Mouse (Mus musculus) liver, embryonic 16.5 days (tissue): ENCODE measurements at regions not wholly inside any gene's neighbourhood (a gene's known extent, or its start where the extent isn't known, plus 50 kb on each side); places are given as distances from the start of the nearest gene placed in this dataset.
A peak's percentile ranks its signal among the peaks of the same experiment; 100 is the strongest.

Experiments
- ATAC-seq: fragments of 200-750 bp; cut with Nextera tagmentation; 2 replicates; pipeline ENCODE4 v1.8.0; 2017; ENCODE audit warnings: low read depth, mild to moderate bottlenecking, moderate number of reproducible peaks, moderate library complexity
- H3K27ac ChIP-seq: fragments of 300-500 bp; sonication (generic); 2 replicates; pipeline ENCODE4 v1.5.1; 2014; ENCODE audit warnings: mild to moderate bottlenecking, low read length
- H3K27me3 ChIP-seq: fragments of 300-500 bp; sonication (generic); 2 replicates; pipeline ENCODE4 v1.6.1; 2014; ENCODE audit warnings: low read depth, low read length, mixed read lengths; ENCODE audit not compliant: control insufficient read depth, insufficient read depth
- H3K36me3 ChIP-seq: fragments of 300-500 bp; sonication (generic); 2 replicates; pipeline ENCODE4 v1.6.1; 2014; ENCODE audit warnings: mild to moderate bottlenecking; ENCODE audit not compliant: control insufficient read depth, insufficient read depth
- H3K4me1 ChIP-seq: fragments of 300-500 bp; sonication (generic); 2 replicates; pipeline ENCODE4 v1.6.1; 2014; ENCODE audit warnings: low read depth, low read length, mixed read lengths; ENCODE audit not compliant: control insufficient read depth
- H3K4me2 ChIP-seq: fragments of 300-500 bp; sonication (generic); 2 replicates; pipeline ENCODE4 v1.6.1; 2014; ENCODE audit warnings: low read depth, low read length, mixed read lengths
- H3K4me3 ChIP-seq: fragments of 300-500 bp; sonication (generic); 2 replicates; pipeline ENCODE4 v1.5.1; 2014; ENCODE audit warnings: low read depth, mild to moderate bottlenecking, low read length
- H3K9ac ChIP-seq: fragments of 300-500 bp; sonication (generic); 2 replicates; pipeline ENCODE4 v1.6.1; 2014; ENCODE audit warnings: low read depth, low read length
- H3K9me3 ChIP-seq: fragments of 300-500 bp; sonication (generic); replicated peaks from 2 replicates; pipeline ENCODE4 v1.6.1; 2016; ENCODE audit warnings: low read length; ENCODE audit not compliant: control insufficient read depth
- WGBS: fragments of 180-500 bp; shearing (Covaris S2); extraction: QIAGEN DNeasy Blood & Tissue Kit; methylation state at CpG from one replicate; pipeline ENCODE4 v1.1.7; 2014; ENCODE audit not compliant: insufficient replicate concordance; 5-methylcytosine and 5-hydroxymethylcytosine counted together

DNA sequence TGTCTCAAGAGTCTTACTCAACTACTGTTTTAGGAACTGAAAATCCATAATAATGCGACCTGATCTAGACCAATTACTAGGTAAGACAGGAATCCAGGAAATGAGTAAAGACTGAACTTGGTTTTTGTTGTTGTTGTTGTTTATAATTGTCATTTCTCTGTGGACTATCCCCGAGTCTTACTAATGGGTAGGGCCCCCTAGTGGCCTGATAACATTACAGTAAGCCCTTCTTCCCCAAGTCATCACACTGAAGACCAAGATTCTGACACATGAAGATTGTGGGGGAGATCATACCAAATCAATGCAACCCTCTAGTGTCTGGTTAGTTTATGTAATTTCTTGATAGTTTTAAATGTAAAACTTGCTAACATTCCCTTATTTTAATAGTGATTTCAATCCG lies 95.2 kb upstream of the Nek7 start:
- no peak for ATAC-seq
- WGBS, result 49% methylated on average over 3 of the region's 3 CpGs
- no peaks in the 10 kb centered on the region for H3K36me3 ChIP-seq

GRCm38 (mm10) chr1:138709229-138709608 lies 89.3 kb upstream of the Nek7 start:
- Histone ChIP-seq H3K4me1 (no peaks in the 10 kb centered on the region), H3K9ac (no peak overlapping the region), H3K9me3 (no peaks in the 10 kb centered on the region), H3K36me3 (no peaks in the 10 kb centered on the region), H3K4me2 (no peak overlapping the region), H3K27ac (no peak overlapping the region), H3K27me3 (no peaks in the 10 kb centered on the region), H3K4me3 (no peak overlapping the region)
- WGBS, result 25% methylated on average over 2 of the region's 2 CpGs
- no peak for ATAC-seq

More for the DNA sequence above, 95.2 kb upstream of the Nek7 start:
- Histone ChIP-seq H3K9me3 (no peaks in the 10 kb centered on the region), H3K27me3 (no peaks in the 10 kb centered on the region), H3K27ac (no peak overlapping the region), H3K4me3 (no peak overlapping the region), H3K4me2 (no peak overlapping the region), H3K4me1 (no peaks in the 10 kb centered on the region), H3K9ac (no peak overlapping the region)

DNA sequence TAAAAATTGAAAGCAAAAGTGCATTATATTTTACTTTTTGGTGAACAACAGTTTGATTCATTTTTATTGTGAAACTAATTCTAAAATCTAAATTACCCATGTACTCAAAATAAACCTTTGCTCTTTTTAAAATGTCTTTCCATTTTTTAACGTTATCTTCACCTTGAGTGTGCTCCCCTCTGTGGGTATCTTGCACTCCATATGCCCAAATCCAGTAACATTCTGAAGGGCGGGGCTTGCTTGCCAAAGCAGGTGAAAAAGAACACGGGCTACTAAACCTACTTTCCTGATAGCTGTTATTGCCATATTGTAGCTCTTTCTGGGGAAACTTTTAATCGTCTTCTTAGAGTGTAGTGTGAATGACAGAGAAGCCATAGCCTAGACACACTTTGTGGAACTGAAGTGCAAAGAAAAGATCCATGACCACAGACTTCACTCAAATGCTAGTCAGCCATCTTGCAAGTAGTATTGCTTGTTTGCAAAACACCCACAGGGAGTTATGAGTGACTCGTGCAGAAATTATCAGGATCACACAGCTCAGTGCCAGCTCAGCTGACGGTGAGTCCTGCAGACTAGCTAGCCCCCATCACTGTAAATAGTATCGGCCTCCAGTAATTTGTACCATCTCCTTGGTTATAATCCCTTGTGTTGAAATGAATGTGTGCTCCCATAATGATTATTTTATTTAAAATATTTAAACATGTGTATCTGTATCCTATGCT lies 88.7 kb upstream of the Nek7 start:
- Histone ChIP-seq H3K4me2 (no peak overlapping the region), H3K9me3 (no peaks in the 10 kb centered on the region), H3K4me1 (no peaks in the 10 kb centered on the region), H3K9ac (no peak overlapping the region), H3K27me3 (no peaks in the 10 kb centered on the region), H3K36me3 (no peaks in the 10 kb centered on the region), H3K4me3 (no peak overlapping the region), H3K27ac (no peak overlapping the region)
- 39% methylated on average over 7 of the region's 7 CpGs for WGBS
- peak; percentile 75 for ATAC-seq

GRCm38 (mm10) chr1:138707913-138708312 lies 88.0 kb upstream of the Nek7 start:
- WGBS, result 51% methylated on average over 3 of the region's 3 CpGs

GRCm38 (mm10) chr1:138703291-138703690 lies 83.3 kb upstream of the Nek7 start:
- 56% methylated on average over 5 of the region's 5 CpGs for WGBS
- Histone ChIP-seq H3K9ac (no peak overlapping the region), H3K4me3 (no peak overlapping the region), H3K4me2 (no peak overlapping the region), H3K4me1 (no peaks in the 10 kb centered on the region), H3K36me3 (no peaks in the 10 kb centered on the region), H3K27ac (no peak overlapping the region), H3K27me3 (no peaks in the 10 kb centered on the region), H3K9me3 (no peaks in the 10 kb centered on the region)
- no peak for ATAC-seq

More at GRCm38 (mm10) chr1:138707913-138708312, 88.0 kb upstream of the Nek7 start:
- H3K4me2 ChIP-seq, result no peak overlapping the region
- no peak overlapping the region for H3K27ac ChIP-seq
- ATAC-seq, result no peak
- H3K4me3 ChIP-seq, result no peak overlapping the region
- no peaks in the 10 kb centered on the region for H3K4me1 ChIP-seq
- H3K9ac ChIP-seq, result no peak overlapping the region
- no peaks in the 10 kb centered on the region for H3K27me3 ChIP-seq
- H3K9me3 ChIP-seq, result no peaks in the 10 kb centered on the region
- H3K36me3 ChIP-seq, result no peaks in the 10 kb centered on the region

DNA sequence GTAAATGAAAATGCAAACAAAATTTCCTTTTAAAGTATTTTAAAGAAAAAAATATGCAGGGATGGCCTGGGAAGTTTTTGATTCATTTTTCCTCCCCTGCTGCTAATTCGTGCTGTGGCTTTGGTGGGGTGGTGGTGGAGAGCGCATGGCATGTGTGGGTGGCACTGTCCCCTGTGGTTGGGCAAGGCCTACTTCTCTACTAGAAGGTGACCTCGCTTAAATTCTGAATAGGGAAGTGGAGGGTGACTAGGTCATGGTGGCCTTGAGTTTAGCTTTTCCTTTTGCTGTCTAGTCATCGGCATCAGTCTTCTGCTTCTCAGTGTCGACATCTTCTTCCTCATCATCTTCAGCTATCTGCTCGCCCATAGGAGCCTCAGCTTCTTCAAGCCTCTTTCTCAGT lies 69.3 kb upstream of the Nek7 start:
- ATAC-seq, result no peak
- Histone ChIP-seq H3K27ac (no peak overlapping the region), H3K4me3 (no peak overlapping the region), H3K27me3 (no peaks in the 10 kb centered on the region), H3K4me2 (no peak overlapping the region), H3K9me3 (no peaks in the 10 kb centered on the region), H3K36me3 (no peaks in the 10 kb centered on the region), H3K4me1 (no peaks in the 10 kb centered on the region), H3K9ac (no peak overlapping the region)
- WGBS, result 54% methylated on average over 6 of the region's 6 CpGs

DNA sequence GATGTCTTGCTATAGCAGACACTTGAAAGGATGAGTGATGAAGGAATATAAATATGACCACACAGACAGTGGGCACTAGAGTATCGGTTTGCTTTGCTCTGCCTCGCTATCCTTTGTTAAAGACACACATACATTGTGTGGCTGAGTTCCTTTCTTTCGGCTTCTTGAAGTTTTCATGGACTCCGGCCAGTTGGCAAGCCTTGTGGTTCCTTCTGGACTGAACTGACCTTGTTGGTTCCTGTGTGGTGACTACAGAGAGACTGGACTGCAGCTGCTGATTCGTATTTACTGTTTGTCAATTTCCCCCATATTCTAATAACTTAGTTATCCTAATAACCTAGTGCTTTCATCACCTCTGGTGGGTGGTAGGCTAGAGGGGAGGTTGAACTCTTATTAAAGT lies 66.8 kb upstream of the Nek7 start:
- H3K27me3 ChIP-seq, result no peaks in the 10 kb centered on the region
- no peaks in the 10 kb centered on the region for H3K9me3 ChIP-seq
- no peak overlapping the region for H3K27ac ChIP-seq
- no peak overlapping the region for H3K4me3 ChIP-seq
- H3K4me2 ChIP-seq, result no peak overlapping the region
- 62% methylated on average over 5 of the region's 5 CpGs for WGBS
- no peak for ATAC-seq
- H3K36me3 ChIP-seq, result no peaks in the 10 kb centered on the region
- no peaks in the 10 kb centered on the region for H3K4me1 ChIP-seq
- no peak overlapping the region for H3K9ac ChIP-seq

DNA sequence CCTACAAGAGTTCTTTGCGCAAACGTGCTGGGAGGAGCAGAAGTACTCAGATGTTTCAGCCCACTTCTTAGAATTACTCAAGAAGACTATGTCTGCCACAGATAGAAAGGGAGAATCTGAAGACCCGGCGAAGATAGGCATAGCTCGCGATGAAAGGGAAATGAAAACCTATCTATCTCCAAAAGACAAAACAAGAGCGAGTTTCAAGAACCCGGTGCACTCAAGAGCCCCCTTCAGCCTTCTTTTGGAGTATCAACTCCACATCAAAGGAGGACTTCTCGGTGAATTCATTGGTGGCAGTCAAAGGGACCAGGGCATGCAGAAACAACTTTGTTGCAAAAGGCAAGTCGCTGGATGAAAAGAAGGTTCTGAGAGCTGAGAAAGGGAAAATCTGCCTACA lies 63.8 kb upstream of the Nek7 start:
- H3K4me3 ChIP-seq, result no peak overlapping the region
- no peaks in the 10 kb centered on the region for H3K9me3 ChIP-seq
- no peaks in the 10 kb centered on the region for H3K27me3 ChIP-seq
- H3K27ac ChIP-seq, result no peak overlapping the region
- no peaks in the 10 kb centered on the region for H3K36me3 ChIP-seq
- WGBS, result 66% methylated on average over 10 of the region's 10 CpGs
- H3K4me1 ChIP-seq, result no peaks in the 10 kb centered on the region
- no peak for ATAC-seq
- no peak overlapping the region for H3K4me2 ChIP-seq
- no peak overlapping the region for H3K9ac ChIP-seq

GRCm38 (mm10) chr1:138681970-138682369 lies 62.0 kb upstream of the Nek7 start:
- Histone ChIP-seq H3K4me1 (no peaks in the 10 kb centered on the region), H3K9ac (no peak overlapping the region), H3K27ac (no peak overlapping the region), H3K27me3 (no peaks in the 10 kb centered on the region), H3K9me3 (no peaks in the 10 kb centered on the region), H3K4me3 (no peak overlapping the region), H3K4me2 (no peak overlapping the region), H3K36me3 (no peaks in the 10 kb centered on the region)
- WGBS, result 40% methylated on average over 4 of the region's 4 CpGs
- ATAC-seq, result no peak
